Mouse (Mus musculus) cerebellum, adult 2 months (tissue): ENCODE results near the gene Gm45837. TPM values are rescaled to one million over a fixed set of nuclear protein-coding genes. Genes with fewer than 3 reads are reported as not detected.
A peak's percentile ranks its signal among the peaks of the same experiment; 100 is the strongest.

Source experiments
- DNase-seq, 2 experiments: peaks; one replicate each; pipeline ENCODE4 v3.0.0; 2021
- H3K27ac ChIP-seq: fragments of 200-500 bp; 2 replicates; pipeline ENCODE4 v1.5.1; 2012; ENCODE audit warnings: low read length, control low read depth, inconsistent platforms; ENCODE audit not compliant: insufficient read depth
- H3K27me3 ChIP-seq: fragments of 200-500 bp; 2 replicates; pipeline ENCODE4 v1.6.1; 2012; ENCODE audit warnings: inconsistent platforms, mild to moderate bottlenecking, low read length, moderate library complexity; ENCODE audit not compliant: control insufficient read depth, insufficient read depth
- H3K4me1 ChIP-seq: fragments of 200-500 bp; 2 replicates; pipeline ENCODE4 v1.6.1; 2011; ENCODE audit warnings: low read length; ENCODE audit not compliant: control insufficient read depth, insufficient read depth
- H3K4me3 ChIP-seq: fragments of 200-500 bp; replicated peaks from 2 replicates; pipeline ENCODE3; 2011; ENCODE audit warnings: mild to moderate bottlenecking, low read depth, low read length, control low read depth; ENCODE audit not compliant: insufficient read depth
- CTCF ChIP-seq: fragments of 200-500 bp; IDR thresholded peaks from 2 replicates; pipeline ENCODE4 v1.5.1; 2011; ENCODE audit warnings: low read depth, mild to moderate bottlenecking, control low read depth, low read length, moderate library complexity, borderline replicate concordance; ENCODE audit not compliant: insufficient read depth
- POLR2A ChIP-seq: fragments of 200-500 bp; IDR thresholded peaks from 2 replicates; pipeline ENCODE4 v1.6.1; 2011; ENCODE audit warnings: low read length, control low read depth, borderline replicate concordance; ENCODE audit not compliant: insufficient read depth
- WGBS: fragments of 180-500 bp; shearing (Covaris S2); methylation state at CpG from one replicate; pipeline ENCODE4 v1.1.7; 2018; 5-methylcytosine and 5-hydroxymethylcytosine counted together
- polyA plus RNA-seq: library from polyadenylated mRNA; depleted of rRNA; stranded (reverse); fragments of >200 nt; gene quantifications from 2 replicates; pipeline ENCODE4 v1.2.3, GENCODE M21; 2012

Gene Gm45837
- polyA plus RNA-seq, 1 experiment: 1.2 TPM

DNA sequence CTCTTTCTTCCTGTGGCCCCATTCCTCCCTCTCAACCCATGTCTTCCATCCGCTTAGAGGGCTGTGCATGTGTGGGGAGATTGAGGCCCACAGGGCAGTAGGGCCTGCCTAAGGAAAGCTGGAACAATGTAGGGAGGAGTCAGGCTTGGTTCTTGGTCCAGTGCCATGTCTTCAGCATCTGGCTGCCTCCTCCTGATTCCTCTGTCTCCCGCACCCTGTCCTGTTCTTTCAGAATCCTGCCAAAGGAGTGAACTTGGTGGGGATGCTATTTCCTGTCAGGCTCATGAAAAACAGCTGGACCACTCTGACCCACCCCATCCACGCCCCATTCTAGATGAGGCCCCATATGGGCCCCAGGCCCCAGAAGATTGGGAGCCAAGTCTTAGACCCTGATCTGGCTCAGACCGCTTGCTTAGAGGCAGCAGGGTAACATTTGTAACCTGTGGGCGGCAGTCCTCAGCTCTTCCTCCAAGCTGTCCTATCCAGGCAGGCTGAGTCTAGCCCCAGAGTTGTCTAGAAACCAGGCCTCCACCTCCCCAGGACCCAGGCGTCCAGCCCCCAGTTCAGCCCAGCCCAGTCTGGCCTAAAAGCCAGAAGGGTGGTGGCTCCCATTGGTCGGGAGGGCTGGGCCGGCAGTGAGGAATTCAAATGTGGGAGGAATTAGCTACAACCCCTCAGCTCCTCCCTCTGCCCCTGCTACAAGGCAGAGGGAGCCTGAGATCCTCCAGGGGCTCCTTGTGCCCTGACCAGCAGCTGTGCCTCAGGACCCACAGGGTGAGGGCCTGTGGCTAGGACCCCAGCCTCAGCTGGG is 16.8 kb upstream of the Gm45837 start:
- Histone ChIP-seq H3K27ac (no peak overlapping the region), H3K4me3 (no peak overlapping the region), H3K4me1 (no peaks in the 10 kb centered on the region), H3K27me3 (no peaks in the 10 kb centered on the region)
- TF ChIP-seq CTCF (no peak), POLR2A (no peak)
- 57% methylated on average over 8 of the region's 8 CpGs for WGBS
- DNase-seq: no peak

DNA sequence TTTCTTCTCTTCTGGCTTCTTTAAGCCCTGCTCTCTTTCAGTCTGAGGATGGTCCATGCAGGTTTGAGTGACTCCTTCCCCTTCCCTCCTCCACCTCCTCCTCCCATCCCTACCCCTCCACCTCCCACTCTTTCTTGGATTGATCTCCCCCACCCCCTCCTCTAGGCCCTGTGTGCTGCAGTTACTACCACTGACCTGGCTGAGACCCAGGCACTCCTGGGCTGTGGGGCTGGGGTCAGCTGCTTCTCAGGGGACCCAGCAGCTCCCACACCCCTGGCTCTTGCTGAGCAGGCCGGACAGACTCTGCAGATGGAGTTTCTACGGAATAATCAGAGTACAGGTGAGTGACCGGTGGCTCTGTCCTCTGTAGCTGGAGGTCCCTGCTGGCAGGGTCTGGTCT is 16.1 kb upstream of the Gm45837 start:
- no peak overlapping the region for H3K4me3 ChIP-seq

GRCm38 (mm10) chr7:101395471-101395870 is 15.2 kb upstream of the Gm45837 start:
- DNase-seq: no peak
- 14% methylated on average over 2 of the region's 2 CpGs for WGBS
- no peaks in the 10 kb centered on the region for H3K4me1 ChIP-seq
- H3K4me3 ChIP-seq: no peak overlapping the region
- no peak for TF ChIP-seq CTCF
- TF ChIP-seq POLR2A: no peak
- no peak overlapping the region for H3K27ac ChIP-seq
- H3K27me3 ChIP-seq: no peaks in the 10 kb centered on the region

More for the DNA sequence above, 16.1 kb upstream of the Gm45837 start:
- Histone ChIP-seq H3K27ac (no peak overlapping the region), H3K4me1 (no peaks in the 10 kb centered on the region), H3K27me3 (no peaks in the 10 kb centered on the region)
- 84% methylated on average over 3 of the region's 3 CpGs for WGBS
- TF ChIP-seq CTCF (no peak), POLR2A (no peak)
- DNase-seq: no peak

- DNase-seq: no peak
- no peak for TF ChIP-seq CTCF
- no peak for TF ChIP-seq POLR2A
- Histone ChIP-seq H3K27ac (no peak overlapping the region), H3K27me3 (no peaks in the 10 kb centered on the region), H3K4me3 (no peak overlapping the region), H3K4me1 (0 out of 2 replicates have a peak, but pooled peaks cover 4% of the 10 kb centered on the region)
- 84% methylated on average over 4 of the region's 4 CpGs for WGBS
Measured at GRCm38 (mm10) chr7:101397175-101397574, 13.5 kb upstream of the Gm45837 start.

GRCm38 (mm10) chr7:101401510-101401909 is 9.2 kb upstream of the Gm45837 start:
- DNase-seq: no peak
- WGBS: 38% methylated on average over 7 of the region's 7 CpGs
- H3K4me1 ChIP-seq: 0 out of 2 replicates have a peak, but pooled peaks cover 4% of the 10 kb centered on the region
- no peak for TF ChIP-seq POLR2A
- TF ChIP-seq CTCF: no peak
- H3K27ac ChIP-seq: no peak overlapping the region
- H3K4me3 ChIP-seq: no peak overlapping the region
- no peaks in the 10 kb centered on the region for H3K27me3 ChIP-seq

- WGBS: 94% methylated on average over 5 of the region's 5 CpGs
- Histone ChIP-seq H3K4me3 (no peak overlapping the region), H3K27ac (no peak overlapping the region), H3K27me3 (no peaks in the 10 kb centered on the region), H3K4me1 (0 out of 2 replicates have a peak, but pooled peaks cover 4% of the 10 kb centered on the region)
- no peak; the same call in 1 of the 2 replicates for TF ChIP-seq CTCF
- no peak for TF ChIP-seq POLR2A
- DNase-seq: no peak
Measured at GRCm38 (mm10) chr7:101403831-101404230, 6.9 kb upstream of the Gm45837 start.

- Histone ChIP-seq H3K27ac (no peak overlapping the region), H3K27me3 (no peaks in the 10 kb centered on the region), H3K4me3 (no peak overlapping the region), H3K4me1 (no peaks in the 10 kb centered on the region)
- TF ChIP-seq POLR2A (no peak), CTCF (peak; percentile 95)
- peak; percentile 46 to 68 for DNase-seq
Measured at GRCm38 (mm10) chr7:101412796-101413195, 2.1 kb downstream of the Gm45837 start.

DNA sequence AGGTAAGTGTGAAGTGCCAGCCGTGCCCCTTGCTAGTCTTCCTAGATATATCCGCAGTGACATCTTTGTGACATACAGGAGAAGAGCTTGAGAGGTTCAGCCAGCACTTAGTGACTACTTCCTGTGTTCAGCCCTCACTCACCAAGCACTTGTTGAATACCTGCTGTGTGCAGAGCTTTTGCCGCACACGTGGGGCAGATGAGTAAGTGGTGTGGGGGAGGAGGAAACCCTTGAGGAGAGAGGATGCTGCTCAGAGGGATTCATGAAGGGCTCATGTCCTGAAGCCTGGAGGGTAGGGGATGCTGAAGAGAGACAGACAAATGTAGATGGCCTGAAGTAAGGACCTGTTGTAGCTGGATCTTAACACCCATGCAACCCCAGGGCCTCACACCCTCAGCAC is 3.5 kb downstream of the Gm45837 start:
- no peak overlapping the region for H3K27ac ChIP-seq
- TF ChIP-seq CTCF: no peak
- no peak for TF ChIP-seq POLR2A
- WGBS: 59% methylated on average over 4 of the region's 4 CpGs

More for the DNA sequence above, 3.5 kb downstream of the Gm45837 start:
- Histone ChIP-seq H3K4me1 (no peaks in the 10 kb centered on the region), H3K27me3 (no peaks in the 10 kb centered on the region), H3K4me3 (no peak overlapping the region)
- DNase-seq: no peak
